Mouse (Mus musculus) v-Abl transformed pro-B cells (cell line): ENCODE data around the gene Hist1h2ab.

Source experiments
- in situ Hi-C, 2 experiments: fragments of 400-800 bp; cut with MboI; formaldehyde crosslinking; loops; one replicate each; pipeline ENCODE4 v1.15.1; 2025; ENCODE audit not compliant: unreplicated experiment in 2 of 2

The Hist1h2ab gene

GRCm38 (mm10) chr13:23732156-23732804 lies 18.6 kb upstream of the Hist1h2ab start:
- in situ Hi-C loops: loop anchor here (5.0 to 10.0 kb wide), 3 partner anchors 35 to 107 kb away; partner anchors contain the start of genes Hist1h1e (in 1 of the 2), Hist1h1t (in 1 of the 2), Hist1h2ac (in 1 of the 2) and Hist1h2bc (in 1 of the 2)

- in situ Hi-C loops: loop anchor here (5.0 to 10.0 kb wide), 4 partner anchors 35 to 115 kb away; partner anchors contain the start of genes Hist1h1e (in 2 of the 2), Hist1h2be (in 2 of the 2), Hist1h2ac (in 1 of the 2) and Hist1h2bc (in 1 of the 2)
These were observed 13.8 kb upstream of the Hist1h2ab start for GRCm38 (mm10) chr13:23737091-23737490.

GRCm38 (mm10) chr13:23738041-23738440 lies 12.9 kb upstream of the Hist1h2ab start:
- in situ Hi-C loops: loop anchor here (5.0 to 10.0 kb wide), 4 partner anchors 36 to 116 kb away; partner anchors contain the start of genes Hist1h1e (in 2 of the 2), Hist1h2be (in 2 of the 2), Hist1h2ac (in 1 of the 2) and Hist1h2bc (in 1 of the 2)

GRCm38 (mm10) chr13:23738677-23739068 lies 12.3 kb upstream of the Hist1h2ab start, which contains the start of gene Hist1h1c:
Hist1h1c (plus strand) TSS chr13:23738808.
- in situ Hi-C loops: loop anchor here (5.0 to 10.0 kb wide), 4 partner anchors 36 to 116 kb away; partner anchors contain the start of genes Hist1h1e (in 2 of the 2), Hist1h2be (in 2 of the 2), Hist1h2ac (in 1 of the 2) and Hist1h2bc (in 1 of the 2)

GRCm38 (mm10) chr13:23739069-23739921 lies 11.6 kb upstream of the Hist1h2ab start:
- in situ Hi-C loops: loop anchor here (5.0 to 10.0 kb wide), 4 partner anchors 37 to 117 kb away; partner anchors contain the start of genes Hist1h1e (in 2 of the 2), Hist1h2be (in 2 of the 2), Hist1h2ac (in 1 of the 2) and Hist1h2bc (in 1 of the 2)

- in situ Hi-C loops: loop anchor here (5.0 to 10.0 kb wide), 7 partner anchors 38 to 1703 kb away; partner anchors contain the start of genes Hist1h1d (in 2 of the 2), Hist1h1e (in 2 of the 2), Hist1h2be (in 2 of the 2) and Hist1h4f (in 2 of the 2)
These were observed 11.0 kb upstream of the Hist1h2ab start for GRCm38 (mm10) chr13:23739922-23740252.

GRCm38 (mm10) chr13:23740256-23740840 lies 10.6 kb upstream of the Hist1h2ab start:
- in situ Hi-C loops: loop anchor here (5.0 to 10.0 kb wide), 3 partner anchors 186 to 1703 kb away; partner anchors contain the start of genes Hist1h1d (in 2 of the 2), Hist1h4f (in 2 of the 2), Hist1h2ah (in 1 of the 2) and Hist1h2bk (in 1 of the 2)

GRCm38 (mm10) chr13:23740910-23741309 lies 10.0 kb upstream of the Hist1h2ab start:
- in situ Hi-C loops: loop anchor here (5.0 to 10.0 kb wide), 3 partner anchors 186 to 1704 kb away; partner anchors contain the start of genes Hist1h1d (in 2 of the 2), Hist1h4f (in 2 of the 2), Hist1h2ah (in 1 of the 2) and Hist1h2bk (in 1 of the 2)

GRCm38 (mm10) chr13:23742007-23742406 lies 8.9 kb upstream of the Hist1h2ab start:
- in situ Hi-C loops: loop anchor here (5.0 to 10.0 kb wide), 3 partner anchors 187 to 1705 kb away; partner anchors contain the start of genes Hist1h1d (in 2 of the 2), Hist1h4f (in 2 of the 2), Hist1h2ah (in 1 of the 2) and Hist1h2bk (in 1 of the 2)

GRCm38 (mm10) chr13:23743215-23743614 lies 7.7 kb upstream of the Hist1h2ab start:
- in situ Hi-C loops: loop anchor here (5.0 to 10.0 kb wide), 3 partner anchors 188 to 1706 kb away; partner anchors contain the start of genes Hist1h1d (in 2 of the 2), Hist1h4f (in 2 of the 2), Hist1h2ah (in 1 of the 2) and Hist1h2bk (in 1 of the 2)

- in situ Hi-C loops: loop anchor here (5.0 to 10.0 kb wide), 3 partner anchors 189 to 1707 kb away; partner anchors contain the start of genes Hist1h1d (in 2 of the 2), Hist1h4f (in 2 of the 2), Hist1h2ah (in 1 of the 2) and Hist1h2bk (in 1 of the 2)
These were observed 7.0 kb upstream of the Hist1h2ab start for GRCm38 (mm10) chr13:23743963-23744362.

GRCm38 (mm10) chr13:23744421-23745380 lies 6.2 kb upstream of the Hist1h2ab start:
- in situ Hi-C loops: loop anchor here (5.0 to 10.0 kb wide), 3 partner anchors 190 to 1707 kb away; partner anchors contain the start of genes Hist1h1d (in 2 of the 2), Hist1h4f (in 2 of the 2), Hist1h2ah (in 1 of the 2) and Hist1h2bk (in 1 of the 2)

GRCm38 (mm10) chr13:23745381-23746161 lies 5.4 kb upstream of the Hist1h2ab start, which contains the start of gene Hist1h3c:
Hist1h3c (minus strand) TSS chr13:23745602.
- in situ Hi-C loops: loop anchor here in 1 of 2 experiments (10.0 kb wide), 1 partner anchor 191 kb away; the partner anchor contains the start of genes Hist1h1d and Hist1h4f

- in situ Hi-C loops: loop anchor here in 1 of 2 experiments (10.0 kb wide), 1 partner anchor 192 kb away; the partner anchor contains the start of genes Hist1h1d and Hist1h4f
These were observed 4.5 kb upstream of the Hist1h2ab start, which contains the start of gene Hist1h2bb for GRCm38 (mm10) chr13:23746201-23747080. Hist1h2bb (plus strand) TSS chr13:23746734.

GRCm38 (mm10) chr13:23747081-23747891 lies 3.6 kb upstream of the Hist1h2ab start:
- in situ Hi-C loops: loop anchor here in 1 of 2 experiments (10.0 kb wide), 1 partner anchor 192 kb away; the partner anchor contains the start of genes Hist1h1d and Hist1h4f
